Mouse (Mus musculus): ENCODE data around the gene Atp1b2.
"Not testable (repeated sequence)": the region's sequence is repeated elsewhere in the genome, so short reads cannot be mapped to it uniquely, and the experiment has no call there.

The Atp1b2 gene

GRCm38 (mm10) chr11:69605726-69606490 lies at the start of gene Atp1b2:
TSS of gene Atp1b2 (minus strand) at chr11:69605942.
- DNase-seq (ENCODE audit: low read depth): peak; percentile 85

- DNase-seq (ENCODE audit: low read depth): no peak
Observed at GRCm38 (mm10) chr11:69654760-69655159, 49.0 kb upstream of the Atp1b2 start.

- no peak for DNase-seq (ENCODE audit: low read depth)
Observed at GRCm38 (mm10) chr11:69653399-69653798, 47.7 kb upstream of the Atp1b2 start.

- DNase-seq (ENCODE audit: low read depth): no peak
Observed at GRCm38 (mm10) chr11:69645860-69646259, 40.1 kb upstream of the Atp1b2 start.

- DNase-seq (ENCODE audit: low read depth): no peak
Observed at GRCm38 (mm10) chr11:69635471-69635870, 29.7 kb upstream of the Atp1b2 start.

GRCm38 (mm10) chr11:69633128-69633866 lies 27.6 kb upstream of the Atp1b2 start:
- DNase-seq (ENCODE audit: low read depth): peak; percentile 51

GRCm38 (mm10) chr11:69632284-69633089 lies 26.7 kb upstream of the Atp1b2 start, which contains the start of gene Fxr2:
TSS of gene Fxr2 (plus strand) at chr11:69632990.
- peak; percentile 100 for DNase-seq (ENCODE audit: low read depth)

- peak; percentile 69 for DNase-seq (ENCODE audit: low read depth)
Observed at GRCm38 (mm10) chr11:69629802-69630201, 24.1 kb upstream of the Atp1b2 start.

GRCm38 (mm10) chr11:69628286-69628685 lies 22.5 kb upstream of the Atp1b2 start:
- peak; percentile 87 for DNase-seq (ENCODE audit: low read depth)

GRCm38 (mm10) chr11:69624339-69624738 lies 18.6 kb upstream of the Atp1b2 start:
- DNase-seq (ENCODE audit: low read depth): not testable (repeated sequence)

GRCm38 (mm10) chr11:69623006-69623405 lies 17.3 kb upstream of the Atp1b2 start:
- DNase-seq (ENCODE audit: low read depth): no peak

- no peak for DNase-seq (ENCODE audit: low read depth)
Observed at GRCm38 (mm10) chr11:69622406-69622805, 16.7 kb upstream of the Atp1b2 start.

GRCm38 (mm10) chr11:69621571-69622268 lies 16.0 kb upstream of the Atp1b2 start, which contains the start of gene Sat2:
TSS of gene Sat2 (plus strand) at chr11:69622024.
- no peak for DNase-seq (ENCODE audit: low read depth)

GRCm38 (mm10) chr11:69620394-69621081 lies 14.8 kb upstream of the Atp1b2 start:
- no peak for DNase-seq (ENCODE audit: low read depth)

- DNase-seq (ENCODE audit: low read depth): no peak
Observed at GRCm38 (mm10) chr11:69617805-69618204, 12.1 kb upstream of the Atp1b2 start, which contains the start of gene Shbg. TSS of gene Shbg (minus strand) at chr11:69617905.

- DNase-seq (ENCODE audit: low read depth): no peak
Observed at GRCm38 (mm10) chr11:69616781-69617180, 11.0 kb upstream of the Atp1b2 start.

- DNase-seq (ENCODE audit: low read depth): not testable (repeated sequence)
Observed at GRCm38 (mm10) chr11:69614257-69614588, 8.5 kb upstream of the Atp1b2 start.

GRCm38 (mm10) chr11:69613553-69614256 lies 8.0 kb upstream of the Atp1b2 start:
- peak; percentile 48 for DNase-seq (ENCODE audit: low read depth)

GRCm38 (mm10) chr11:69610899-69611298 lies 5.2 kb upstream of the Atp1b2 start:
- DNase-seq (ENCODE audit: low read depth): no peak

- no peak for DNase-seq (ENCODE audit: low read depth)
Observed at GRCm38 (mm10) chr11:69609416-69609815, 3.7 kb upstream of the Atp1b2 start.
